Mouse (Mus musculus) thymus, adult 2 months (tissue): ENCODE measurements around the gene Dhrs4.

Experiments
- CTCF ChIP-seq: fragments of 200-500 bp; IDR thresholded peaks from 2 replicates; pipeline ENCODE4 v1.5.1; 2012; ENCODE audit warnings: mild to moderate bottlenecking, control low read depth, low read length, moderate library complexity, borderline replicate concordance; ENCODE audit not compliant: control insufficient read depth, poor library complexity, insufficient read depth; ENCODE audit errors: extremely low read depth
- POLR2A ChIP-seq: fragments of 200-500 bp; IDR thresholded peaks from 2 replicates; pipeline ENCODE4 v1.6.1; 2012; ENCODE audit warnings: mild to moderate bottlenecking, low read length, control low read depth, moderate library complexity; ENCODE audit not compliant: control insufficient read depth, poor library complexity, insufficient read depth; ENCODE audit errors: extremely low read depth

DNA sequence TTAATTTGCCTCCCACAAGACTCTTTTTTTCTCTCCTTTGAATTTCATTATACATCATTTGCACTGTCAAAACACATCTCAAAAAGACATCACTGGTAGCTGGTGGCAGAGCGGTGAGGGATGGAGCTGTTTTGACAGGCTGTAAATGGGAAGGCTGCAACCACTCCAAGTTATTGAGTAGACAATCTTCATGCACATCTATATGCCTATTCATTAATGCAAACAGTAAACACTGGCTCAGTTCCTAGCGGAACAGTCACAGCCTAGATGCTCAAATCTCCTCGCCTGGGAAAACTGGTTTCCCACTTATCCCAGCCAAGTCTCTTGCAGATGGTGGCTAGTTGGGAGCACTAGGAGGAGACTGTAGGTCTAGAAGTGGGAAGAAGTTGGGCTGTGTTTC, 19.8 kb upstream of the Dhrs4 start:
- TF ChIP-seq POLR2A (no peak), CTCF (no peak)
